Mouse (Mus musculus): ENCODE measurements at regions not wholly inside any gene's neighbourhood (a gene's known extent, or its start where the extent isn't known, plus 50 kb on each side); places are given as distances from the start of the nearest gene placed in this dataset.

- WGBS, result 80% methylated on average over 3 of the region's 3 CpGs
- H3K4me3 ChIP-seq (replicated peaks), result no peak overlapping the region
- no peak overlapping the region for H3K27ac ChIP-seq (replicated peaks)
- H3K27me3 ChIP-seq (replicated peaks), result no peaks in the 10 kb centered on the region
- H3K9ac ChIP-seq (replicated peaks), result no peak overlapping the region
- H3K9me3 ChIP-seq (replicated peaks), result no peaks in the 10 kb centered on the region
- no peak for ATAC-seq (ENCODE audit: low FRiP score)
- no peak overlapping the region for H3K4me2 ChIP-seq
- peaks cover 10% of the 10 kb centered on the region for H3K4me1 ChIP-seq
- no peaks in the 10 kb centered on the region for H3K36me3 ChIP-seq
These were observed 51.0 kb downstream of the Gm10234 start for GRCm38 (mm10) chr6:95372938-95373337.

GRCm38 (mm10) chr6:95374266-95374665, 52.4 kb downstream of the Gm10234 start:
- H3K4me2 ChIP-seq, result no peak overlapping the region
- no peak for ATAC-seq (ENCODE audit: low FRiP score)
- H3K27me3 ChIP-seq (replicated peaks), result no peaks in the 10 kb centered on the region
- H3K4me1 ChIP-seq, result peaks cover 18% of the 10 kb centered on the region
- no peaks in the 10 kb centered on the region for H3K36me3 ChIP-seq
- no peaks in the 10 kb centered on the region for H3K9me3 ChIP-seq (replicated peaks)
- no peak overlapping the region for H3K9ac ChIP-seq (replicated peaks)
- H3K4me3 ChIP-seq (replicated peaks), result no peak overlapping the region
- no peak overlapping the region for H3K27ac ChIP-seq (replicated peaks)
- WGBS, result 94% methylated on average over 6 of the region's 6 CpGs

GRCm38 (mm10) chr6:95377590-95378245, 55.8 kb downstream of the Gm10234 start:
- Histone ChIP-seq H3K4me1 (peaks cover 20% of the 10 kb centered on the region), H3K27me3 (replicated peaks) (no peaks in the 10 kb centered on the region), H3K9me3 (replicated peaks) (no peaks in the 10 kb centered on the region), H3K4me3 (replicated peaks) (no peak overlapping the region), H3K4me2 (no peak overlapping the region), H3K36me3 (no peaks in the 10 kb centered on the region), H3K27ac (replicated peaks) (peak overlapping the region; percentile 70), H3K9ac (replicated peaks) (no peak overlapping the region)
- peak; percentile 62 for ATAC-seq (ENCODE audit: low FRiP score)
- WGBS, result 32% methylated on average over 13 of the region's 13 CpGs

- H3K4me2 ChIP-seq, result no peak overlapping the region
- H3K27ac ChIP-seq (replicated peaks), result peak overlapping the region; percentile 70
- peaks cover 20% of the 10 kb centered on the region for H3K4me1 ChIP-seq
- H3K9ac ChIP-seq (replicated peaks), result no peak overlapping the region
- H3K9me3 ChIP-seq (replicated peaks), result no peaks in the 10 kb centered on the region
- H3K27me3 ChIP-seq (replicated peaks), result no peaks in the 10 kb centered on the region
- no peaks in the 10 kb centered on the region for H3K36me3 ChIP-seq
- 18% methylated on average over 4 of the region's 4 CpGs for WGBS
- H3K4me3 ChIP-seq (replicated peaks), result no peak overlapping the region
- ATAC-seq (ENCODE audit: low FRiP score), result peak; percentile 86
These were observed 56.4 kb downstream of the Gm10234 start for GRCm38 (mm10) chr6:95378349-95378748.

All from neural tube, embryonic 15.5 days (tissue).